Mouse (Mus musculus) heart, adult 2 months (tissue): ENCODE results near the gene Taf1. TPM values are rescaled to one million over a fixed set of nuclear protein-coding genes. Genes with fewer than 3 reads are reported as not detected.
"Not testable (repeated sequence)": the region's sequence is repeated elsewhere in the genome, so short reads cannot be mapped to it uniquely, and the experiment has no call there.

Source experiments
- DNase-seq, 2 experiments: peaks; one replicate each; pipeline ENCODE4 v3.0.0; 2021
- H3K27ac ChIP-seq: fragments of 200-600 bp; 2 replicates; pipeline ENCODE4 v1.8.1; 2022
- H3K27me3 ChIP-seq: fragments of 200-500 bp; 2 replicates; pipeline ENCODE4 v1.6.1; 2012; ENCODE audit warnings: mild to moderate bottlenecking, low read length, inconsistent platforms, mixed read lengths; ENCODE audit not compliant: control insufficient read depth, insufficient read depth
- H3K36me3 ChIP-seq: fragments of 200-500 bp; 2 replicates; pipeline ENCODE4 v1.6.1; 2012; ENCODE audit warnings: low read length, inconsistent platforms; ENCODE audit not compliant: control insufficient read depth, insufficient read depth
- H3K4me1 ChIP-seq: fragments of 200-500 bp; 2 replicates; pipeline ENCODE4 v1.6.1; 2011; ENCODE audit warnings: low read length; ENCODE audit not compliant: control insufficient read depth, insufficient read depth
- H3K4me3 ChIP-seq: fragments of 200-600 bp; 2 replicates; pipeline ENCODE4 v1.8.1; 2022
- H3K79me2 ChIP-seq: fragments of 200-500 bp; replicated peaks from 2 replicates; pipeline ENCODE4 v1.6.1; 2012; ENCODE audit warnings: mild to moderate bottlenecking, inconsistent platforms, low read length, moderate library complexity, mixed read lengths; ENCODE audit not compliant: control insufficient read depth, insufficient read depth
- H3K9ac ChIP-seq: fragments of 200-500 bp; 2 replicates; pipeline ENCODE4 v1.6.1; 2012; ENCODE audit warnings: low read depth, mild to moderate bottlenecking, control low read depth, inconsistent platforms, low read length, mixed read lengths
- CTCF ChIP-seq: fragments of 200-600 bp; IDR thresholded peaks from 2 replicates; pipeline ENCODE4 v1.8.1; 2022; ENCODE audit warnings: antibody characterized with exemption, mild to moderate bottlenecking, moderate library complexity
- EP300 ChIP-seq: fragments of 200-500 bp; IDR thresholded peaks from 2 replicates; pipeline ENCODE4 v1.6.1; 2011; ENCODE audit warnings: low read depth, low read length, control low read depth; ENCODE audit not compliant: insufficient read depth
- POLR2A ChIP-seq: fragments of 200-500 bp; IDR thresholded peaks from 2 replicates; pipeline ENCODE4 v1.6.1; 2011; ENCODE audit warnings: mild to moderate bottlenecking, low read depth, low read length, control low read depth; ENCODE audit not compliant: insufficient read depth
- WGBS: fragments of 180-500 bp; shearing (Covaris S2); methylation state at CpG from one replicate; pipeline ENCODE4 v1.1.7; 2018; 5-methylcytosine and 5-hydroxymethylcytosine counted together
- intact Hi-C: fragments of 180-260 bp; cut with DNase I; formaldehyde crosslinking; loops from one replicate; pipeline ENCODE4 v1.15.1; 2025
- long read RNA-seq: library from polyadenylated mRNA; stranded (forward); transcript quantifications from one replicate; pipeline ENCODE4 v2.0.0, GENCODE M21; 2021
- polyA plus RNA-seq: library from polyadenylated mRNA; depleted of rRNA; stranded (reverse); fragments of >200 nt; gene quantifications from 2 replicates; pipeline ENCODE4 v1.2.3, GENCODE M21; 2012; rRNA removed
- total RNA-seq, 2 experiments: library from RNA; stranded (reverse); gene quantifications; 2 replicates each; pipeline ENCODE4 v1.2.3; 2021

Gene Taf1
- total RNA-seq (10 to 100 TPM; 15.0 to 15.4 TPM), polyA plus RNA-seq (2.7 and 5.8 TPM in 2 replicates)
- long read RNA-seq, full-length matches to known transcripts: 1 of 15 reads
- long read RNA-seq, partial matches to known transcripts: 2 of 15 reads
- long read RNA-seq, other reads (novel, unspliced or antisense): 12 of 15 reads

- Histone ChIP-seq H3K4me3 (peak within 1 kb of the TSS; percentile 53), H3K36me3 (no peaks in the 10 kb centered on the region), H3K27me3 (no peaks in the 10 kb centered on the region), H3K79me2 (no peaks in the 10 kb centered on the region), H3K4me1 (no peaks in the 10 kb centered on the region; the same call in 1 of the 2 replicates), H3K27ac (peak within 1 kb of the TSS; percentile 81), H3K9ac (peak within 1 kb of the TSS; percentile 92)
- peak; percentile 85 to 93 for DNase-seq
- intact Hi-C loops: no loop called here
- 17% methylated on average over 47 of the region's 47 CpGs for WGBS
- no peak for TF ChIP-seq CTCF
- TF ChIP-seq POLR2A: peak; percentile 59
- TF ChIP-seq EP300: peak; percentile 27; the same call in 1 of the 2 replicates
Measured at GRCm38 (mm10) chrX:101532347-101533221, at the start of gene Taf1. Taf1 (plus strand) TSS chrX:101532734.

GRCm38 (mm10) chrX:101486487-101487152 is 45.9 kb upstream of the Taf1 start:
- intact Hi-C loops: loop anchor here (5.0 kb wide), 1 partner anchor 54 kb away; no protein-coding TSS in a partner anchor
- DNase-seq: peak; percentile 40 to 45
- H3K27me3 ChIP-seq, H3K27ac ChIP-seq, H3K4me1 ChIP-seq, H3K36me3 ChIP-seq, H3K9ac ChIP-seq, H3K4me3 ChIP-seq, H3K79me2 ChIP-seq: not testable (repeated sequence)
- peak; percentile 80 for TF ChIP-seq CTCF
- TF ChIP-seq EP300: 0 out of 2 replicates have a peak, but pooled peaks have one; percentile 43
- WGBS: 25% methylated on average over 10 of the region's 12 CpGs

- intact Hi-C loops: no loop called here
- H3K27ac ChIP-seq: no peak overlapping the region
- H3K27me3 ChIP-seq: no peaks in the 10 kb centered on the region
- TF ChIP-seq EP300 (no peak), CTCF (peak; percentile 71)
- H3K36me3 ChIP-seq: no peaks in the 10 kb centered on the region
- H3K9ac ChIP-seq: no peak overlapping the region
- H3K79me2 ChIP-seq: no peaks in the 10 kb centered on the region
- no peaks in the 10 kb centered on the region for H3K4me1 ChIP-seq
- DNase-seq: peak in 1 of 2 experiments; percentile 17
- no peak overlapping the region for H3K4me3 ChIP-seq
- 15% methylated on average over 3 of the region's 3 CpGs for WGBS
Measured at GRCm38 (mm10) chrX:101504636-101505035, 27.9 kb upstream of the Taf1 start.

GRCm38 (mm10) chrX:101515710-101516109 is 16.8 kb upstream of the Taf1 start:
- Histone ChIP-seq H3K9ac (no peak overlapping the region), H3K4me3 (no peak overlapping the region), H3K4me1 (no peaks in the 10 kb centered on the region), H3K79me2 (no peaks in the 10 kb centered on the region), H3K27ac (no peak overlapping the region), H3K36me3 (no peaks in the 10 kb centered on the region), H3K27me3 (no peaks in the 10 kb centered on the region)
- TF ChIP-seq POLR2A (no peak), CTCF (peak; percentile 64)
- intact Hi-C loops: loop anchor here (10.0 kb wide), 1 partner anchor 381 kb away; no protein-coding TSS in a partner anchor
- no peak for DNase-seq
- 3% methylated on average over 2 of the region's 2 CpGs for WGBS

GRCm38 (mm10) chrX:101518006-101518405 is 14.5 kb upstream of the Taf1 start:
- intact Hi-C loops: loop anchor here (10.0 kb wide), 1 partner anchor 383 kb away; no protein-coding TSS in a partner anchor
- Histone ChIP-seq H3K36me3 (no peaks in the 10 kb centered on the region), H3K27ac (no peak overlapping the region), H3K79me2 (no peaks in the 10 kb centered on the region), H3K4me1 (no peaks in the 10 kb centered on the region), H3K4me3 (no peak overlapping the region), H3K27me3 (no peaks in the 10 kb centered on the region), H3K9ac (no peak overlapping the region)
- WGBS: 87% methylated on average over 4 of the region's 4 CpGs
- no peak for DNase-seq
- TF ChIP-seq CTCF (no peak), POLR2A (no peak), EP300 (no peak)

- Histone ChIP-seq H3K9ac (no peak overlapping the region), H3K27ac (no peak overlapping the region), H3K4me3 (peak overlapping the region; percentile 21; the same call in 1 of the 2 replicates), H3K79me2 (no peaks in the 10 kb centered on the region), H3K36me3 (no peaks in the 10 kb centered on the region), H3K4me1 (no peaks in the 10 kb centered on the region), H3K27me3 (no peaks in the 10 kb centered on the region)
- no peak for TF ChIP-seq POLR2A
- TF ChIP-seq EP300: no peak
- TF ChIP-seq CTCF: no peak
- intact Hi-C loops: no loop called here
- peak; percentile 8 to 36 for DNase-seq
- WGBS: 66% methylated on average over 15 of the region's 15 CpGs
Measured at GRCm38 (mm10) chrX:101522027-101522426, 10.5 kb upstream of the Taf1 start.
